Mouse (Mus musculus) granulocyte monocyte progenitor cell, adult 5-6 weeks (primary cell): ENCODE measurements at regions not wholly inside any gene's neighbourhood (a gene's known extent, or its start where the extent isn't known, plus 50 kb on each side); places are given as distances from the start of the nearest gene placed in this dataset.

ENCODE experiments used
- ATAC-seq: replicated peaks from 2 replicates; pipeline ENCODE4 v1.8.0; 2016; ENCODE audit warnings: mild to moderate bottlenecking, moderate TSS enrichment, inconsistent platforms; ENCODE audit not compliant: poor library complexity, severe bottlenecking

DNA sequence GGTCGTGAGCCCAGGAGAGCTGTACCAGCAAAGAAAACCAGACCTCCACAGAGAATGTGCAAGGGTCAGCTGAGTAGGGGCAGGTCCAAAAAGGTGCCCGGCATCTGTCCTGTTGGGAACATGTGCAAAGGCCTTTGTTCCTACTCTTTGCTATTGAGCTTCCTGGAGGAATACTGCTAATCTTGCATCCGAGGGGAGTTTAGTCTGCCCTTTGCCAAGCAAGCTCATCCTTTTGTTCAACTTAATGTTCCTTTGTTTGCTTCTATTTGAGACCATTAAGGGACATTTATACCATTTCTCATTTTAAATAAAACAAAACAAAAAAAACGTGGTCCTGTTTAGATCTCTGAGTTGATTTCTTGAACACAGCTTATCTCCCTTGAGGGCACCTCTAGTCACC, 166.6 kb downstream of the Dact1 start:
- ATAC-seq, result no peak

- no peak for ATAC-seq
Observed at GRCm38 (mm10) chr12:71477691-71478090, 168.0 kb downstream of the Dact1 start.

DNA sequence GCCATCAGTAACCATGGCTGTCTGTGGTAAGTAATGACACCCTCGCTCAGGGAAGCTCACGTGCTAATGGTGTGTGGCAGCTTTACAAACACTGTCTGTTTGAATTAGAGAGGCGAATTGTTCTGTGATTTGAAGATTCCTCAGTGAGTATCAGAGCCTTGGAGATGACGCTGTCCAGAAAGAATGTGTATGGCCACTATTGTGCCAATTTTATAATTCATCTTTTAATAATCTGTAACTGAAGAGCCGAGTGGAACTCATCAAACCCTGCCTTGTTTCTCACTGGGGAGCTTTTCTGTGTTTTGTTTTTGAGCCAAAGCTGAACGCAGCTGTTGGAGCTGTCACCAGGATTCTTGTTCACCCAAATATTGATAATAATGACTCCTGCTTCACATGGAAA, 171.7 kb downstream of the Dact1 start:
- no peak for ATAC-seq

DNA sequence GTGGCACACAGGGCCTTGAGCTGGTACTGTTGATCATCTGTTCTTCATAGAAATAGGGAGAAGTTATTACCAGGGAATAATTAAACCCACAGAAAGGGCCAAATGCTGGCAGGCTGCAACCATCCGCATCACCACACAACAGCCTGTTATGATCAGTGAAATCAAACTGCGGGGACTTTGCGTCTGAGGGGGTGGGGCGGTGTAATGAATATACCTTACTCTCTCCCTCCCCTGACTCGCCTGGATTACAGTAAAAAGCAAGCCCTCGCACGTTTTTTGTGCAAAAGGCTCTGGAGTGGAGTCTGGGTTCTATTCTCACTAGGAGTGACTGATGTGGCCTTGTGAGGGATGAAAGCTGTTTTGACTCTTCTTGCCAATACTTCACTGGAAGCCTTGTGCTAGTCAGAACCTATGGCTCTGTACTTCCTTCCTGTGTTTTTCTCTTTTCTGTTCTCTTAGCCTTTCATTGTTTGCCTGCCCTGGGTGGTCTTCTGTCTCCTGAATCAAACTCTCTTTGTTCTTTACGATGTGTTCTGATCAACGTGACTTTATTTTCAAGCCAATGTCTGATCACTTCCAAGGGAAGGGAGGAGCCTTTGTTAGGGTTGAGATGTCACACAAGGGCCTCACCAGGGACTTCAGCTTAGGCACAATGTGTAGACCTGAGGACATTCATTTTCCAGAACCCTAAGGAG, 172.4 kb downstream of the Dact1 start:
- no peak for ATAC-seq

GRCm38 (mm10) chr12:71482619-71483018, 172.9 kb downstream of the Dact1 start:
- no peak for ATAC-seq

GRCm38 (mm10) chr12:71483536-71484165, 174.0 kb downstream of the Dact1 start:
- ATAC-seq, result no peak

DNA sequence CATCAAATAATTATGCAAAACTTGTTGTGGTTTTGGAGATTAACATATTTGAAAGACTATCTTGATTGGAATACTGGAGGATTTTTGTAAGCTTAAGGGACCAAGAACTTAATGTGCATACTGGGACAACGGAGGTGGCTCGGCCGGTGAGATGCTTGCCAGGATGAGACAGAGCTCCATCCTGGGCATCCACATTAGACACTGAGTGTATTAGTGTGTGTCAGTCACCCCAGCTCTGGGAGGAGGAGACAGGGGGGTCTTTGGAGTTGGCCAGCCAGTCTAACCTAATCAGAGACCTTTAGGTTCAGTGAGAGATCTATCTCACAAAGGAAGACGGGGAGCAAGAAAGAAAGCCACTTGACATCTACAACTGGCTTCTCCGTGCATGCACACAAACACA, 174.6 kb downstream of the Dact1 start:
- no peak for ATAC-seq

- ATAC-seq, result no peak
Observed at GRCm38 (mm10) chr12:71486078-71486477, 176.4 kb downstream of the Dact1 start.

DNA sequence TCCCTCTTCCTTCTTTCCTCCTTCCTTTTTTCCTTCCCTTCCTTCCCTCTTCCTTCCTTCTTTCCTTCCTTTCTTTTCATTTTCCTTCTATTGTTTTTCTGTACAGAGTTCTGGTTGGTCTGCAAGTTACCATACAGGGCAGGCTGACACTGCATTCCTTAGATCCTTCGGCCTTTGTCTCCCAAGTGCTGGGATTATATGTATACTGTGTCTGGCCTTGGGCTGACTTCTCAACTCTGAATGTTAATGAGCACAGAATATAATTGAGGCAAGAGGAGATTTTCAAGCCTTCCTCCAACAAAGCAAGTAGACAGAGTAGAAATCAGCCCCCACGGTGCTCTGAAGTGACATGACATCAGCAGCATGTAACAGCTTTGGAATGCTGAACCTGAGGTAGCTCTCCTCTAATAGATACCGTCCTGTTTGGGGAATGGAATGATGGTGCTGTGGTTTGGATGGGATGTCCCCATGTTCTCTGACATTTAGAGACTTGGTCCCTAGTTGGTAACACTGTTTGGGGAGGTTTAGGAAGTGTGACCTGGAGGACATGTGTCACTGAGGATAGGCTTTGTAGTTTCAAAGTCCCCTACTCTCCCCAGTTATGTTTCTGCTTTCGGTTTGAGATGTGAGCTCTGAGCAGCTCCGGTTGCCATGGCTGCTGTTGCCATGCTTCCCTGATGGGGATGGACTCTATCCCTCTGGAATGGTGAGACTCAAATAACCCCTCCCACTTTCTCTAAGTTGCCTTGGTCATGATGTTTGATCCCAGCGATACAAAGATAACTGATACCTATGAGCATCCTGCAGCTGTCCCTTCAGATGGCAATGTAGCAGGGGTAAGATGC, 178.1 kb downstream of the Dact1 start:
- no peak for ATAC-seq

- ATAC-seq, result no peak
Observed at GRCm38 (mm10) chr12:71489295-71489694, 179.6 kb downstream of the Dact1 start.

DNA sequence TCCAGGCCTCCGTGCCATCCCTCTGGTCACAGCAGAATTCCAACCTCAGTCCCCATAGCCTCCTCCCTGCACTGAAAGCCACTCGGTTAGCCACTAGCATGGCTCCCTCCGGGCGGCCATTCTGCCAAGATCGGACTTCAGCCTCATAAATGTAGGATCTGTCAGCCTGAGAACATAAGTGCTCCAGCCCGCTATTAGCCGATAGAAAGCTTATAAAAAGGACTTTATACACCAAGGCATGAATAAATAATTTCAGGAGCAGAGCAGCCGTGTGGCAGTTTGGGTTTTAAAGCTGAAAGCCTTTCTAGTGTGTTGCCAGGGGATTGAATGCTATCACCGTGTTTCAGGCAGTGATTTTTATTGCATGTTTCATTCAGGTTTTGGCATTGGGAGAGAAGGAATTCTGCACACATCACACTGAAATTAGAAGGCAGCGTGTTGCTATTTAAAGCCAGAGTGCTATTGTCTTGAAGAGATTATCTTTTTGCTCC, 185.2 kb downstream of the Dact1 start:
- ATAC-seq, result no peak

DNA sequence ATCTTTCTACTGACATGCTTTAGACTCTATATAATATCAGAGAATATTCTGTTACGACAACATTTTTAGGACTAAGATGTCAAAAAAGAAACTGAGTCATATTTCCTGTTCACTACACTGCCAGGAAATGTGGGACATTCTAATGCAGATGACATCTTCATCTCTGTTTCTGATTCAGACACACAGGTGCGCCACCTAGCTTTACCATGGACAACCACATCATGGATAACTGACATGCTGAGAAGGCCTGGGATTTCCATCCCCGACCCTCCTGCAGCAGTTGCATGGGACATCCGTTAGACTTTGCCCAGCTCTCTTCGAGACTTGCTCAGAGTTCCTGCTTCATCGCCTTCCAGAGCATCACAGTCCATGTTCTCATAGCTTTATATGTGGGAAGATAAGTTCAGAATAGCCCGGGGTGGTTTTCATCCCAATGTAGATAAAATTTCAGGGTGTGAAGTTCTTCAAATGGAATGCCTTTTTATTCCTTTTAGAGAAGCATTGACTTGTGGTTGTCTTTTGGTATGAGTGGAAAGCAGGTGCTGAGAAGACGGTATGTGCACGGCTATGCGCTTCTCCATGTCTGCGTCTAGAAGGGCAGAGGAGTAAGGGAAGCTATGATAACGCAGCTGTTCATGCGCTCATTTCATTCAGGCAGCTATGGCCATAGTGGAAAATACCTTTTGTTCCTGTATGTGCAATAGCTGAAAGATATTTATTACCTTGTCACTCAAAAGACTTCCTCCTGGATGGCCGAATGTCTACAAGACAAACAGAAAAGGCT, 188.8 kb downstream of the Dact1 start:
- ATAC-seq, result no peak

DNA sequence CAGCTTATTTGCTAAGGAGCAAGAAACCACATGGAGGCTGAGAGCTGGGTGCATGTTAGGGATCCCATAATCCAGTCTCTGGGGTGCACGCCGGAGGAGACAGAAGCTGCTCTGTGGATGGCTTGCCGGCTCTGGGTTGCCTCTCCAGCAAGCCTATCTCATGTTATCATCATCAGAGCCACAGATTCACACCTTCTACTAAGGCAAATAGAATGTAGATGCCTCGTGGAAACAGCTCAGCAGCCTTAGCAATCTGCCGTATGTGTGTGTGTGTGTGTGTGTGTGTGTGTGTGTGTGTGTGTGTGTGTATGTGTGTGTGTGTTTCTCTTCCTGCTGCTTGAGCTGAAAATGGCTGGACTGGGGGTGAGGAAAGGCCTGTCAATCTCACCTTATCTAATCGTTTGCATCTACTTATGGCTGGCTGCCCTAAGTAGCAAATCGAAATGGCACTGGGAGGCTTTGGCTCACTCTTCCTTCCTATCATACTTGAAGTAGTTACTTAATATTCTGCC, 191.7 kb downstream of the Dact1 start:
- ATAC-seq, result no peak

DNA sequence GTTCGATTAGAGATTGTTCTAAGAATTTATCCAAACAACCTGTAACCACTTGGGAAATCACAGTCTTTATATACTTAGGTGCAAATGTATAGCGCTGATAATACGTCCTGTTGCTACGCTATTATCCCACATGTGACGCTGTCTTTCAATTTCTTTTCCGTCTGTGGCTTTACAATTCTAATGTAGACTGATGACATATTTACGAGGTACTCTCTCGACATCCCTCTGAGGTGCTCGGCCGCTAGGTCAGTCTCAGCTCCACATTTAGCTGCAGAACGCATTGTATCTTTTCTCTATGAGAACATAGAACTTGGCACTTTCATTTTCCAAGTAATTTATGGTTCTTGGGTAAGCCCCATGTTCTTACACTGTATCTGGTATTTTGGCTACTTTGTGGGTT, 193.6 kb downstream of the Dact1 start:
- no peak for ATAC-seq

DNA sequence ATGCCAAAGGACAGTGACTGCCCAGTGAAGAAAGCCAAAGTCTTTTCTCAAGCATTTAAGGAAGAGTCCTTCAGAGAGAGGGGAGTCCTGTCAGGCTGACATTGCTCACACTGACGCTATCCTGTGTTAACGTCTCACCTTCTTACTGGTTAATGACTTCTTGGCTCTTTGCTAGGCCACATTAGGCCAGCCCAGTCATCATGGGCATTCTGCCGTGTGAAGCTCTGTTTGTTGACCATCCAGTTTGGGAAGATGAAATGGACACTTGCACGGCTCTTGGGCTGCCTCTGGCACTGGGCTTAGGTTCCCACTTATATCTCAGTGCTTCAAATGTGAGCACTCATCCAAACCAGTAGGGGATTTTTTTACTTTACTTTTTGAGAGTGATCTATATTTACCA, 196.5 kb downstream of the Dact1 start:
- no peak for ATAC-seq

- no peak for ATAC-seq
Observed at GRCm38 (mm10) chr12:71506716-71507115, 197.0 kb downstream of the Dact1 start.

- no peak for ATAC-seq
Observed at GRCm38 (mm10) chr12:71512915-71513612, 203.4 kb downstream of the Dact1 start.

GRCm38 (mm10) chr12:71519520-71519919, 209.8 kb downstream of the Dact1 start:
- no peak for ATAC-seq

DNA sequence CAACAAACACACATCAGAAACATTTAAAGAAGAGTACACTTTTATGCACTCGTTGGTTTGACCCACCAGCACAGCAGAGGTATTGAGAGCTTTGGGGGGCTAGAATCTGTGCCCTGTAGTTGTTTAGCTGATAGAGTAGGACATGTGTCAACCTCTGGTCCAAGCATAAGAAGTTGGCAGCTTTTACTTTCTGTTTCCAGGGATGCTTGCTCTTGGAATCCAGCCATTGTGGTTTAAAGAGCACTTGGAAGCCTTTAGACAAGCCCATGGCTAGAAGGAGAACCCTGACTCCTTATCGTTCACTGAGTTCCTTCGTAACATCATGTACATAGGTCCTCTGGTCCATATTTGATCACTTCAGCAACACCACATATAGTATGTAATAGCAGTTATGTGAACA, 212.3 kb downstream of the Dact1 start:
- ATAC-seq, result no peak

DNA sequence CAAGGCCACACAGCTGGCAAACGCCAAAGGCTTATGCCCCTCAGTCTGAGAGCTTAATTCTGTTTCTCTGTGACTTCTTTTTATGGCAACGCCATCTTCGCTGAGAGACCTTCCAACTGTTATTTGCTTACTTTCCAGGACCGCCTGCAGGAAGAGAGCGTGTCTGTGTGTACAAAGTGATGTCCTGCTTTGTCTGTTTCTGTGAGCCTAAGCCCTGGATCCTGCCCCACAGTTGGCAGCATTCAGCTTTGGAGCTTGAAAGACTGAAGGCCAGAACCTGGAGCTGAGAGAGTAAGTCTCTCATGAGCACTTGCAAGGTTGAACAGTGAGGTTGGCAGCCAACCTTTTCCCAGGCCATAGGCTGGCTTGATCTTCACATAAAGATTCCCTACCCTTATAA, 212.8 kb downstream of the Dact1 start:
- ATAC-seq, result no peak
